In the genomic region with DNA sequence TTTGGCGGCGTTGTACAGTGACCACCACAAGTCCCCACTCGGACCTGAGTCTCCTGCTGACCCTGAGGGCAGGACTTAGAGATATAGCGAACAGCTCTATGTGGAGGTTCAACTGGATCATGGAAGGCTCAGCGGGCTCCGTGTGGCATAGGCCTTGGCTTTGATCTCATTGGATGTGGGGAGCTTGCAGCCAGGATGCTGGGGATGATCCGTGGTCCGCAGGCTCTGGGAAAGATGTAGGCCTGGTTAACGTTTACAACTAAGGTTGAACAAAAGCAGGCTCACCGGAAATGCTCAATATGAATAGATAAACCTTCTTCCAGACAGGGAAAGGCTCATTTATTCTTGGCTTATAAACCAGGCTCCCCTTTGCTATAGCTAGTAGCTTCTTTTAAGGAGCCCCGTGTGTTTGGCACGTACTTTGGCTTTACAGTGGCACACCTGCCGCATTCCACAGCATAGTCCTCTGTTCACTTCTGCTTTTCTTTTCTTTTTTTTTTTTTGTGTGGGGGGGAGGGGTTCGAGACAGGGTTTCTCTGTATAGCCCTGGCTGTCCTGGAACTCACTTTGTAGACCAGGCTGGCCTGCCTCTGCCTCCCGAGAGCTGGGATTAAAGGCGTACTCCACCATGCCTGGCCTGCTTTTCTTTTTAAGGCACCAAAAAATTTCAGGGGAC, we compare ENCODE assay signal across 16 mouse cellular contexts. TPM values are rescaled to one million over a fixed set of nuclear protein-coding genes. Genes with fewer than 3 reads are reported as not detected.
A peak's percentile ranks its signal among the peaks of the same experiment; 100 is the strongest.
DNase-seq lines count a peak whose midpoint lies in the region; ATAC-seq and TF ChIP-seq lines count a peak whose summit lies in the region.
"Had no signal": no experiment of that assay in that cellular context is flagged by ENCODE, and none has a peak within 500 bp of the region (broad histone marks: within the 10 kb centered on the region; RNA-seq: fewer than 3 reads in every experiment).

No protein-coding gene starts in this region.

- peaks cover 92% of the 10 kb centered on the region for H3K27me3 ChIP-seq in heart, embryonic 10.5 days (ENCODE audit: insufficient read depth, poor library complexity, severe bottlenecking)
- 0 out of 2 replicates have a peak, but pooled peaks cover 10% of the 10 kb centered on the region for H3K27me3 ChIP-seq in kidney, postnatal 0 days (ENCODE audit: insufficient read depth, low read length)
- H3K27me3 ChIP-seq in embryonic facial prominence, embryonic 10.5 days (replicated peaks; ENCODE audit: low read depth, poor library complexity, severe bottlenecking) = peaks cover 98% of the 10 kb centered on the region
- peaks cover 93% of the 10 kb centered on the region for H3K27me3 ChIP-seq in limb, embryonic 12.5 days

- H3K9me3 ChIP-seq in heart, embryonic 10.5 days = no peaks in the 10 kb centered on the region
- no peaks in the 10 kb centered on the region for H3K9me3 ChIP-seq in kidney, postnatal 0 days (replicated peaks; ENCODE audit: low read length)
- H3K9me3 ChIP-seq in embryonic facial prominence, embryonic 10.5 days = no peaks in the 10 kb centered on the region
- no peaks in the 10 kb centered on the region for H3K9me3 ChIP-seq in limb, embryonic 12.5 days
- H3K9me3 ChIP-seq: midbrain, embryonic 10.5 days had no signal

- H3K4me3 ChIP-seq in heart, embryonic 10.5 days = peak overlapping the region; percentile 55; the same call in 1 of the 2 replicates
- peak overlapping the region; percentile 37 for H3K4me3 ChIP-seq in kidney, postnatal 0 days (replicated peaks; ENCODE audit: low read depth, low read length)
- peak overlapping the region; percentile 51 for H3K4me3 ChIP-seq in embryonic facial prominence, embryonic 10.5 days
- no peak overlapping the region for H3K4me3 ChIP-seq in limb, embryonic 12.5 days (replicated peaks)

- H3K9ac ChIP-seq in kidney, postnatal 0 days (ENCODE audit: low read depth, low read length) = 0 out of 2 replicates have a peak overlapping the region, but pooled peaks have one; percentile 66
- no peak overlapping the region for H3K9ac ChIP-seq in limb, embryonic 12.5 days (replicated peaks)

- H3K27ac ChIP-seq in heart, embryonic 10.5 days = peak overlapping the region; percentile 86
- peak overlapping the region; percentile 15; the same call in 1 of the 2 replicates for H3K27ac ChIP-seq in kidney, postnatal 0 days
- peak overlapping the region; percentile 71 for H3K27ac ChIP-seq in embryonic facial prominence, embryonic 10.5 days (replicated peaks)
- no peak overlapping the region for H3K27ac ChIP-seq in limb, embryonic 12.5 days
- H3K27ac ChIP-seq: midbrain, embryonic 10.5 days had no signal

- no peak for TF ChIP-seq CTCF in kidney, postnatal 0 days (IDR thresholded peaks at IDR 0.05; ENCODE audit: low read depth)

- peak overlapping the region; percentile 59 for H3K4me2 ChIP-seq in kidney, postnatal 0 days (ENCODE audit: low read length)
- H3K4me2 ChIP-seq in limb, embryonic 12.5 days = peak overlapping the region; percentile 48; the same call in 1 of the 2 replicates

- 21% methylated on average over 16 of the region's 16 CpGs for WGBS in heart, embryonic 10.5 days
- 58% methylated on average over 16 of the region's 16 CpGs for WGBS in kidney, postnatal 0 days
- 15% methylated on average over 16 of the region's 16 CpGs for WGBS in embryonic facial prominence, embryonic 10.5 days
- 19% methylated on average over 16 of the region's 16 CpGs for WGBS in limb, embryonic 12.5 days

- ATAC-seq in kidney, postnatal 0 days (replicated peaks; ENCODE audit: low FRiP score, low read depth) = no peak
- ATAC-seq in limb, embryonic 12.5 days (ENCODE audit: insufficient number of reproducible peaks, insufficient read depth, low FRiP score, low TSS enrichment, low read depth) = no peak

- H3K4me1 ChIP-seq in heart, embryonic 10.5 days = peaks cover 49% of the 10 kb centered on the region
- peaks cover 20% of the 10 kb centered on the region for H3K4me1 ChIP-seq in kidney, postnatal 0 days (replicated peaks; ENCODE audit: insufficient read depth, low read length)
- H3K4me1 ChIP-seq in embryonic facial prominence, embryonic 10.5 days = peaks cover 61% of the 10 kb centered on the region
- peaks cover 47% of the 10 kb centered on the region for H3K4me1 ChIP-seq in limb, embryonic 12.5 days (replicated peaks)

- H3K36me3 ChIP-seq in heart, embryonic 10.5 days = no peaks in the 10 kb centered on the region
- H3K36me3 ChIP-seq in kidney, postnatal 0 days (ENCODE audit: insufficient read depth, low read length) = no peaks in the 10 kb centered on the region
- no peaks in the 10 kb centered on the region for H3K36me3 ChIP-seq in embryonic facial prominence, embryonic 10.5 days (replicated peaks)
- H3K36me3 ChIP-seq in limb, embryonic 12.5 days = no peaks in the 10 kb centered on the region
- H3K36me3 ChIP-seq: midbrain, embryonic 10.5 days had no signal

- no peak for DNase-seq in heart, embryonic 10.5 days (ENCODE audit: low spot score)
- DNase-seq in heart, adult 18-20 months = no peak
- no peak for DNase-seq in kidney, postnatal 0 days (ENCODE audit: low spot score)
- DNase-seq in kidney, postnatal 14 days = no peak
- no peak for DNase-seq in embryonic facial prominence, embryonic 10.5 days (ENCODE audit: low spot score)
- DNase-seq in cerebellum, postnatal 25 days = no peak
- DNase-seq in right cerebral cortex, postnatal 4 days = no peak
- DNase-seq: adrenal gland, postnatal 10 days; cerebellum, postnatal 36 days; gastrocnemius, postnatal 36 days; kidney, adult 11 months; liver had no signal

RNA-seq across cellular contexts. Expression of a gene that starts 1.7 kb away (rescaled TPM):
- polyA plus RNA-seq in heart, embryonic 10.5 days (2016; fragmentation: Nextera tagmentation; extraction: Ambion mirVana) = 0.53 and 2.0 TPM in 2 replicates
- total RNA-seq in heart, adult 18-20 months (2021) = under 1 TPM; 0.10 to 0.18 TPM
- polyA plus RNA-seq in kidney, postnatal 0 days (2015; fragmentation: Nextera tagmentation; extraction: Ambion mirVana) = 6.4 and 8.3 TPM in 2 replicates
- 2.8 and 4.6 TPM in 2 replicates for polyA plus RNA-seq in embryonic facial prominence, embryonic 10.5 days (2016; fragmentation: Nextera tagmentation; extraction: Ambion mirVana)
- 0.08 TPM in 2 replicates for polyA plus RNA-seq in limb, embryonic 12.5 days (2016; fragmentation: Nextera tagmentation; extraction: Ambion mirVana)
- total RNA-seq: gastrocnemius, postnatal 36 days; hematopoietic stem cell, adult 5-6 weeks had no signal
- polyA plus RNA-seq: testis, adult 2 months had no signal

RNA-seq across cellular contexts. Expression of a gene that starts 13.4 kb away (rescaled TPM):
- polyA plus RNA-seq in heart, embryonic 10.5 days (2016; fragmentation: Nextera tagmentation; extraction: Ambion mirVana) = 12.4 and 14.8 TPM in 2 replicates
- 1 to 10 TPM; 1.7 to 1.9 TPM for total RNA-seq in heart, adult 18-20 months (2021)
- 33.0 and 42.5 TPM in 2 replicates for polyA plus RNA-seq in kidney, postnatal 0 days (2015; fragmentation: Nextera tagmentation; extraction: Ambion mirVana)
- 11.7 and 15.2 TPM in 2 replicates for polyA plus RNA-seq in embryonic facial prominence, embryonic 10.5 days (2016; fragmentation: Nextera tagmentation; extraction: Ambion mirVana)
- polyA plus RNA-seq in limb, embryonic 12.5 days (2016; fragmentation: Nextera tagmentation; extraction: Ambion mirVana) = 6.0 and 8.6 TPM in 2 replicates
- total RNA-seq: hematopoietic stem cell, adult 5-6 weeks had no signal

RNA-seq across cellular contexts. Expression of a gene that starts 21.2 kb away (rescaled TPM):
- 57.0 and 58.7 TPM in 2 replicates for polyA plus RNA-seq in heart, embryonic 10.5 days (2016; fragmentation: Nextera tagmentation; extraction: Ambion mirVana)
- total RNA-seq in heart, adult 18-20 months (2021) = 10 to 100 TPM; 12.7 to 13.0 TPM
- polyA plus RNA-seq in kidney, postnatal 0 days (2015; fragmentation: Nextera tagmentation; extraction: Ambion mirVana) = 56.0 and 60.3 TPM in 2 replicates
- polyA plus RNA-seq in embryonic facial prominence, embryonic 10.5 days (2016; fragmentation: Nextera tagmentation; extraction: Ambion mirVana) = 68.2 and 72.3 TPM in 2 replicates
- 68.3 and 71.7 TPM in 2 replicates for polyA plus RNA-seq in limb, embryonic 12.5 days (2016; fragmentation: Nextera tagmentation; extraction: Ambion mirVana)

RNA-seq across cellular contexts. Expression of a gene that starts 45.2 kb away (rescaled TPM):
- 3.1 and 41.3 TPM in 2 replicates for polyA plus RNA-seq in heart, embryonic 10.5 days (2016; fragmentation: Nextera tagmentation; extraction: Ambion mirVana)
- total RNA-seq in heart, adult 18-20 months (2021) = under 1 TPM; 0.15 to 0.31 TPM
- 0.37 and 1.1 TPM in 2 replicates for polyA plus RNA-seq in kidney, postnatal 0 days (2015; fragmentation: Nextera tagmentation; extraction: Ambion mirVana)
- polyA plus RNA-seq in embryonic facial prominence, embryonic 10.5 days (2016; fragmentation: Nextera tagmentation; extraction: Ambion mirVana) = 28.8 and 30.1 TPM in 2 replicates
- polyA plus RNA-seq in limb, embryonic 12.5 days (2016; fragmentation: Nextera tagmentation; extraction: Ambion mirVana) = 0.33 and 1.4 TPM in 2 replicates
- total RNA-seq: gastrocnemius, postnatal 36 days; hematopoietic stem cell, adult 5-6 weeks had no signal
